Mouse (Mus musculus) testis, adult 2 months (tissue): Measurements from ENCODE around the gene Ttc7.

Experiments
- CTCF ChIP-seq: fragments of 200-500 bp; IDR thresholded peaks from 2 replicates; pipeline ENCODE4 v1.5.1; 2012; ENCODE audit warnings: low read depth, mild to moderate bottlenecking, inconsistent platforms, low read length, moderate library complexity; ENCODE audit not compliant: control insufficient read depth, insufficient read depth, insufficient replicate concordance
- POLR2A ChIP-seq: fragments of 200-500 bp; IDR thresholded peaks from 2 replicates; pipeline ENCODE4 v1.6.1; 2012; ENCODE audit warnings: low read depth, mild to moderate bottlenecking, inconsistent platforms, low read length, moderate library complexity; ENCODE audit not compliant: control insufficient read depth

DNA sequence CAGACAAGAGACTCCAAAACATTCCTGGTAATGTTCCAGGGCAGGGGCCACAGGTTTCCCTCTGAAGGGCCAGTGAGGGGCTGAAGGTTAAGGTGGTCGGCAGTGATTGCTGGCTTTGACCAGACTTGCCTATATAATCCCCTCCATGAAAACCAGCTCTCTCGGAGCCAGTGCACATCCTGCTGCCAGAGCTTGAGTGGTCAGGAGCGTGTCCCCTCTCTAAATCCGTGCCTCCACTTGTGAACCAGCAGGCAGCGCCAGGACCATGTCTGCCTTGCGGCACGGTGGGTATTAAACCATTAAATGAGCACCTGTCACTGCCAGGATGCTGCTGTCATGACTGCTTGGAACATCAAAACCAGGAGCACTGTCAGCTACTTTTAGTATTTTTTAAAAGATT is 27.8 kb downstream of the Ttc7 start:
- no peak for TF ChIP-seq CTCF
- no peak for TF ChIP-seq POLR2A
